Mouse (Mus musculus) lung, embryonic 16.5 days (tissue): ENCODE measurements around the gene F2r. TPM values are rescaled to one million over a fixed set of nuclear protein-coding genes. Genes with fewer than 3 reads are reported as not detected.
A peak's percentile ranks its signal among the peaks of the same experiment; 100 is the strongest.

ENCODE experiments used
- ATAC-seq: fragments of 200-750 bp; cut with Nextera tagmentation; 2 replicates; pipeline ENCODE4 v1.8.0; 2017; ENCODE audit warnings: low read depth, mild to moderate bottlenecking, moderate library complexity
- H3K27ac ChIP-seq: fragments of 300-500 bp; sonication (generic); 2 replicates; pipeline ENCODE4 v1.5.1; 2014; ENCODE audit warnings: mild to moderate bottlenecking, control low read depth, low read length
- H3K27me3 ChIP-seq: fragments of 300-500 bp; sonication (generic); 2 replicates; pipeline ENCODE4 v1.6.1; 2014; ENCODE audit warnings: low read depth, low read length, mixed read lengths; ENCODE audit not compliant: control insufficient read depth, insufficient read depth
- H3K36me3 ChIP-seq: fragments of 300-500 bp; sonication (generic); 2 replicates; pipeline ENCODE4 v1.6.1; 2014; ENCODE audit warnings: low read length; ENCODE audit not compliant: control insufficient read depth, insufficient read depth
- H3K4me1 ChIP-seq: fragments of 300-500 bp; sonication (generic); replicated peaks from 2 replicates; pipeline ENCODE4 v1.6.1; 2014; ENCODE audit warnings: low read length, mixed read lengths; ENCODE audit not compliant: control insufficient read depth, insufficient read depth
- H3K4me2 ChIP-seq: fragments of 300-500 bp; sonication (generic); 2 replicates; pipeline ENCODE4 v1.6.1; 2014; ENCODE audit warnings: low read depth, low read length, control low read depth
- H3K4me3 ChIP-seq: fragments of 300-500 bp; sonication (generic); 2 replicates; pipeline ENCODE4 v1.5.1; 2014; ENCODE audit warnings: mild to moderate bottlenecking, low read length, control low read depth
- H3K9ac ChIP-seq: fragments of 300-500 bp; sonication (generic); 2 replicates; pipeline ENCODE4 v1.6.1; 2014; ENCODE audit warnings: low read length, control low read depth
- H3K9me3 ChIP-seq: fragments of 300-500 bp; sonication (generic); 2 replicates; pipeline ENCODE4 v1.6.1; 2016; ENCODE audit warnings: low read length; ENCODE audit not compliant: control insufficient read depth
- WGBS: fragments of 180-500 bp; shearing (Covaris S2); extraction: QIAGEN DNeasy Blood & Tissue Kit; methylation state at CpG from one replicate; pipeline ENCODE4 v1.1.7; 2014; 5-methylcytosine and 5-hydroxymethylcytosine counted together
- polyA plus RNA-seq: library from polyadenylated mRNA; unstranded; fragments of >200 nt; fragmentation: Nextera tagmentation; extraction: Ambion mirVana; gene quantifications from 2 replicates; pipeline ENCODE4 v1.2.1, GENCODE M21; 2015

Gene F2r
- polyA plus RNA-seq, 1 experiment from 2014 or later = 124 TPM

DNA sequence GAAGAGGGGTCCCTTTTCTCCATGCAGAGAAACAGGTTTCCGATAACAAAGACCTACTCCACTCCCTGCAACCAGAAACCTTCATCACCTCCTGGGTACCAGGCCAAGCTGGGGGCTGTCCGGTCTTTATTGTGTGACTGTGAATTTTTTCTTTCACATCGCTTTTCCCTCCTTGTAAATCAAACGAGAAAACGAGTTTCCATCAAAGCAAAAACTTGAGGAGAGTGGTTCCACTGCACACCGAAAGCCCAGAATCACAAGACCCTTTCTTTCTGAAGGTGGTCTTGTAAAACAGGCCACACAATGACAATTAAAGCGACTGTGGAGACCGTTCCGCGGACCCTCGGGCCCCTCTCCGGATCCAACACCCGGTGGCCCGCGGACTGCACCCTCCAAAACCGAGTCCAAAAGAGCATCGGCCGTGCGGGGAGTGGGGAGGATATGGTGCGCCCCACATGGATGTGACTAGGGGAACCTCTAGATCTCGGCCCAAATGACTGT, 566 bp downstream of the F2r start:
- WGBS = under 1% methylated on average over 21 of the region's 21 CpGs
- H3K4me1 ChIP-seq = peaks cover 19% of the 10 kb centered on the region
- ATAC-seq = peak; percentile 45
- no peaks in the 10 kb centered on the region for H3K9me3 ChIP-seq
- H3K4me2 ChIP-seq = peak overlapping the region; percentile 71
- no peaks in the 10 kb centered on the region for H3K36me3 ChIP-seq
- H3K4me3 ChIP-seq = peak overlapping the region; percentile 89
- H3K9ac ChIP-seq = peak overlapping the region; percentile 98
- H3K27ac ChIP-seq = peak overlapping the region; percentile 88
- H3K27me3 ChIP-seq = no peaks in the 10 kb centered on the region

DNA sequence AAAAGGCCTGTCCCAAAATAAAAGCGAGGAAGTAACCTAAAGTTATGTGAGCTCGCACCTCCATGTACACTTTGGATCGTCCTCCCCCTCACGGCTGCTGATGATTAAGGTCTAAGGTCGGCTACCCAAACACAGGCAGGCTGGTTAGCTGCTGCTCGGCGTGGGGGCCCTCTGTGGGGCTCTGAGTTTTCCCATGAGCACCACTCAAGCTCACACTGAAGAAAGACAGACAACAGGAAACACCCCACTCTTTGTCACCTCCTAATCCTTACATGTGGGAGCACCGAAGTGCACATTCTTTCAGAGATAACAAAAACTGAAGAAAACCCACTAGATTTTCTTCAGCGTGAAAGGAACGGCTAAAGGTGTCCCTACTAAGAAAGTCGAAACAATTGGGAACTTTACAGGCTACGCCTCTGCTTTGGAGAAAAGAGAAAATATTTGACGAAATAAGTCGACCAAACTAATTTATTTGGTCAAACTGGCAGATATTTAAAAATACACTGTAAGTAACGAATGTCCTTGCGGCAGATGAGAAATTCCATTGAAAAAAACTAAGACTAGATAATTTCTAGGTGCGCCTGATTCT, 1.1 kb downstream of the F2r start:
- Histone ChIP-seq H3K4me1 (peaks cover 19% of the 10 kb centered on the region), H3K27ac (peak overlapping the region; percentile 5), H3K4me2 (peak overlapping the region; percentile 71), H3K9me3 (no peaks in the 10 kb centered on the region), H3K4me3 (peak overlapping the region; percentile 89), H3K36me3 (no peaks in the 10 kb centered on the region), H3K9ac (peak overlapping the region; percentile 98), H3K27me3 (no peaks in the 10 kb centered on the region)
- WGBS = 5% methylated on average over 17 of the region's 17 CpGs
- ATAC-seq = no peak

DNA sequence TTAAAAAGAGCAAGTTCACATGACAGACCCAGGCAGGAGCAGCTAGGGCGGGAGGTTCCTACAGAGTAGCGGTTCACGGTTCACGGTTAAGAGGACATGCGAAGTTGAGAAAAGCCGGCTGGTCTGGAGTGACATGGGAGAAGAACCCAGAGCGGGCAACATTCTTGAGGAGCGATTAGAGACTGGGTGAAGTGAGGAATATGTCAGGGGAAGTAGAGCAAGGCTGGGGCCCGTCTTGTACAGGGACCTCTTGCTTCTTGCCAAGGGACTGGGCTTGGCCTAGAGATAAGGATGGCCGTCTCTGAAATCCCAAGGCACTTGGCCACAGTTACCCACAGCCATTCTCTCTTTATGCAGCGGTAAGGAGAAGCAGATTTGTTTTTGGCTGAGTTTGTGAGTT, 1.8 kb downstream of the F2r start:
- Histone ChIP-seq H3K4me3 (peak overlapping the region; percentile 89), H3K4me1 (peaks cover 22% of the 10 kb centered on the region), H3K27me3 (no peaks in the 10 kb centered on the region), H3K27ac (peak overlapping the region; percentile 5), H3K36me3 (no peaks in the 10 kb centered on the region), H3K9me3 (no peaks in the 10 kb centered on the region), H3K9ac (peak overlapping the region; percentile 98), H3K4me2 (peak overlapping the region; percentile 71)
- ATAC-seq = peak; percentile 26; the same call in 1 of the 2 replicates
- WGBS = 16% methylated on average over 11 of the region's 11 CpGs

DNA sequence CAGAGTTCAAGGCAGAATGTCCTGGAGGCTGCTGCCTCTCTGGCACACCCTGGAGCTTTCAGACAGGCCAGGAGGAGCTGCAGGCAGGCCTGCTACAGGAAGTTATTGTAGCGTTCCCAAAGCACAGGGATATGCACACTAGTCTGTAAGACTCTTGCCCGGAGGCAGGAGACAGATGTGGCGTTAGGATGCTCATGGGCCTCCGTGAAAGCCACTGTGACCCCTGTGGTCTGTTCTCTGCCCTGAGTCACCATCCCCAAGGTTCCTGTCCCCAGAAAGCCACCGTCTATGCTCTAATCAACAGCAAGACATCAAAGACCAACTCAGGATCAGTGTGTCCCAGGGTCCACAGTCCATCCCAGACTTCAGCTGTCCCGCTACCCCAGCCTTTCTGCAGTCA, 3.5 kb downstream of the F2r start:
- Histone ChIP-seq H3K9me3 (no peaks in the 10 kb centered on the region), H3K4me1 (peaks cover 28% of the 10 kb centered on the region), H3K27ac (no peak overlapping the region), H3K4me3 (no peak overlapping the region), H3K9ac (no peak overlapping the region; the same call in 1 of the 2 replicates), H3K4me2 (peak overlapping the region; percentile 3; the same call in 1 of the 2 replicates), H3K27me3 (no peaks in the 10 kb centered on the region), H3K36me3 (peaks cover 3% of the 10 kb centered on the region; the same call in 1 of the 2 replicates)
- ATAC-seq = no peak
- WGBS = 56% methylated on average over 6 of the region's 6 CpGs

DNA sequence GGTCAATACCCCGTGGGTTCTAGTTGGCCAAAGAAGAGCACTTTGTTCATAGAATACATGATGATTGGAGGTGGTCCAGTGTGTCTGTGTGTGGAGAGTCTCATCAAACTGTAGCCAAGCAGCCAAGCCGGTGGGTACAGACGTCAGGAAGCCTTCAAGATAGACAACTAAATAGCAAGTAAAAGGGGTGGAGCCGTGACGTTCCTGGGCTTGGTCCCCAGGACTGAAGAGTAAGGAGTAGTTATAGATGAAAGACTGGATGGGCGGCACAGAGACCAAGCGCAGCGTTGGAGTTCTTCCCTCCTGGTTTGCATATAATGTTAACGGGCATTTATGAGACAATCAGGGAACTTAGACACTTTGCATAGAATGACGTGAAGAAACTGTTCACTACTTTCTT, 6.0 kb downstream of the F2r start:
- peaks cover 7% of the 10 kb centered on the region; the same call in 1 of the 2 replicates for H3K36me3 ChIP-seq
- H3K4me1 ChIP-seq = peaks cover 24% of the 10 kb centered on the region
- H3K27me3 ChIP-seq = no peaks in the 10 kb centered on the region
- no peak overlapping the region for H3K9ac ChIP-seq
- H3K4me2 ChIP-seq = no peak overlapping the region
- WGBS = 86% methylated on average over 10 of the region's 10 CpGs
- H3K9me3 ChIP-seq = no peaks in the 10 kb centered on the region
- no peak overlapping the region for H3K4me3 ChIP-seq
- no peak overlapping the region for H3K27ac ChIP-seq
- no peak for ATAC-seq

DNA sequence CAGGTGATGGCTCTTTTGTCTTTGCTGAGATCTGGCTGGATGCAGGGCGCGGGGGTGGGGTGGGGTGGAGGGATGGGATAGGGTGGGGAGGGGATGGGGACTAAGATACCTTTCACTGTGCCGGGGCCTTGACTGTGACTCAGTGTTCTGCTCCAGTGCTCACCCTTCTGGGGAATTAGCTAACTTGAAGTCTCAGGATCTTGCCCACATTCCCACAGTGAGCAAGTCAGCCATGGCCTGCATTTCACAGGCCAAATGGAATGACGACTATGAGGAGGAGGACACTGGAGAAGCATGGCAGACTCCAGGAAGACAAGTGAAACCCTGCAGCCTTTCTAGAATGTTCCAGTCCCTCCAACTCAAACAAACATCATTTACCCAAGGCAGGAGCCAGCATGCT, 6.5 kb downstream of the F2r start:
- H3K27me3 ChIP-seq = no peaks in the 10 kb centered on the region
- H3K27ac ChIP-seq = no peak overlapping the region
- H3K4me2 ChIP-seq = no peak overlapping the region
- WGBS = 82% methylated on average over 4 of the region's 4 CpGs
- no peak overlapping the region for H3K9ac ChIP-seq
- no peak for ATAC-seq
- H3K36me3 ChIP-seq = peaks cover 7% of the 10 kb centered on the region; the same call in 1 of the 2 replicates
- H3K4me3 ChIP-seq = no peak overlapping the region
- H3K9me3 ChIP-seq = no peaks in the 10 kb centered on the region
- peaks cover 21% of the 10 kb centered on the region for H3K4me1 ChIP-seq

DNA sequence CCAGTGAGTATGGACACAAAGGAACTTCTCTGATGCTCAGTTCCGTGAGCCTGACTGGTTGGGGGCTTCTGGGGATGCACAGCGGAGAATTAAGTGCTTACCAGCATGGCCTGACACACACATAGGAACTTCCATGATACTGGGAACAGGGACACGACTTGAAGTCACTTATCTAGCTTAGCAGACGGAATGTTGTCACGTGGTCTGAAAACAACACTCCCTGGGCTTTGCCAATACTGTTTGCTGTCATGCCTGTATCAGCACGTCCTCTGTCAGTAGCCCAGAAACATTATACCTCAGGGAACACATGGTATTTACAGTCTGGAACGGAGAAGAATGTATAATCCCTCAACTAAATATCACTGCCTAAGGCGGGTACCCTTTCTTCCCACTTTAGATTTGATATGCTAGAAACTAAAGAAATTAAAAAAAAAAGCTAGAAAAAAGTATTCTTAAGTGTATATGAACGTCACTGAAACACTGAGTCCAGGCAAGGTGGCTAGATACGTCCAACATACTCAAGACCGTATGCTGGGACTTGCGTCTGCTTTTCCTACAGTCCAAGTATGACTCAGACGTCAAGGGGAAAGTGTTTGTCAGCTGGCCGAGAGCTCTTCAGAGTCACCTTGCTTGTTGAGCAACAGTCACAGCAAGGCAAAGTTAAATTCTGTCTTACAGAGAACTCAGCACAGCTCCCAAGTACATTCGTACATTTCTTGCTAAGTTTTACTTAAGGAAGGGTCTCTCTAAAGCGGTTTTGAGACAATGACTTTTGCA, 7.3 kb downstream of the F2r start:
- ATAC-seq = peak; percentile 59
- no peak overlapping the region for H3K27ac ChIP-seq
- no peak overlapping the region for H3K4me2 ChIP-seq

DNA sequence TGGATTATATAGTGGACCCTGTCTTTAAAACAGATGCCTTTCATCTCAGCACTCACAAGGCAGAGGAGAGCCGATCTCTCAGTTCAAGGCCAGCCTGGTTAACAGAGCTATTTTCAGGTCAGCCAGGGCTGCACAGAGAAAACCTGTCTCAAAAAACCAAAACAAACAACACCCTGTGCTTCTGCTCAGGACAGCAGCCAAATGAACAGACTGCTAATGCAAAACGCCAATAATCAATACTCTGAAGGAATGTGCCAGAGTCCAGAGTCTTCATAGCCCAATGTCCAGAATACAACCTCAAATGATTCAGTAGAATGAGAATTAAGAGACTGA, 9.2 kb downstream of the F2r start:
- ATAC-seq = no peak
- peaks cover 17% of the 10 kb centered on the region for H3K36me3 ChIP-seq
- no peak overlapping the region for H3K4me3 ChIP-seq
- no peak overlapping the region for H3K9ac ChIP-seq
- no peak overlapping the region for H3K4me2 ChIP-seq
- no peaks in the 10 kb centered on the region for H3K9me3 ChIP-seq
- H3K27me3 ChIP-seq = no peaks in the 10 kb centered on the region
- WGBS = 80% methylated on average over 2 of the region's 2 CpGs
- H3K27ac ChIP-seq = no peak overlapping the region
- peaks cover 9% of the 10 kb centered on the region for H3K4me1 ChIP-seq

More for the DNA sequence above, 7.3 kb downstream of the F2r start:
- no peak overlapping the region for H3K9ac ChIP-seq
- H3K27me3 ChIP-seq = no peaks in the 10 kb centered on the region
- WGBS = 61% methylated on average over 16 of the region's 16 CpGs
- no peak overlapping the region for H3K4me3 ChIP-seq
- peaks cover 15% of the 10 kb centered on the region for H3K4me1 ChIP-seq
- H3K9me3 ChIP-seq = no peaks in the 10 kb centered on the region
- H3K36me3 ChIP-seq = peaks cover 7% of the 10 kb centered on the region; the same call in 1 of the 2 replicates

DNA sequence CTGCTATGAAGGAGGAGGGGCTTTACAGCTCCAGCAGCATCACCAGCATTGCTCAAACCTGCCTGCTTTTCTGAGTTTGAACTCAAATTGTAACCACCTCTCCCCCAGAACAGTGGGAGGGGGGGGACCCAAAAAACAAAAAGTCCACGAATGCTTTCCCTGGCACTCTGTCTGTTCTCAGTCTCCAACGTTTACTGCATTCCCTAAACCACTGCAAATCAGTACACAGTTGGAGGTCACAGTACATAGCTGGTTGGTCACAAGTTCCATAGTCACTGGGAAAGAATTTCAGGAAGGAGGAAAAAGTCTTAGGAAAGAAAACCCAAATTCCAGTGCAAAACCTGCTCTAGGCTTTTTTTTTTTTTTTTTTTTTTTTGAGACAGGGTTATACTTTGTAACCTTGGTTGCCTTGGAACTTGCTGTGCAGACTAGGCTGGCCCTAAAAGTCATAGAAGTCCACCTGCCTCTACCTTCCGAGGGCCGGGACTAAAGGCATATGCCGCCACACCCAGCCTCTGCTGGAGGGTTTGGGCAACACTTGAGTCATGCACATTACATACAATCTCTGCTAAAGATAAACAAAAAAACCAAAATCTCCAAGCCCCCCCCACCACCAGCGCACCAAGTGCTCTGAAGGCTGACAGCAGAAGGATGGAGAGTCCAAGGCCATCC, 9.7 kb downstream of the F2r start:
- Histone ChIP-seq H3K4me3 (no peak overlapping the region), H3K36me3 (peaks cover 22% of the 10 kb centered on the region), H3K4me1 (peaks cover 9% of the 10 kb centered on the region), H3K9ac (no peak overlapping the region), H3K4me2 (no peak overlapping the region), H3K27me3 (no peaks in the 10 kb centered on the region), H3K9me3 (no peaks in the 10 kb centered on the region), H3K27ac (no peak overlapping the region)
- 70% methylated on average over 6 of the region's 6 CpGs for WGBS
- no peak for ATAC-seq
